Mouse (Mus musculus) testis, postnatal 14 days (tissue): ENCODE measurements around the gene Dnah17.

Experiments
- DNase-seq: peaks from one replicate; pipeline ENCODE4 v3.0.0; 2021; ENCODE audit warnings: low spot score

Dnah17 gene

DNA sequence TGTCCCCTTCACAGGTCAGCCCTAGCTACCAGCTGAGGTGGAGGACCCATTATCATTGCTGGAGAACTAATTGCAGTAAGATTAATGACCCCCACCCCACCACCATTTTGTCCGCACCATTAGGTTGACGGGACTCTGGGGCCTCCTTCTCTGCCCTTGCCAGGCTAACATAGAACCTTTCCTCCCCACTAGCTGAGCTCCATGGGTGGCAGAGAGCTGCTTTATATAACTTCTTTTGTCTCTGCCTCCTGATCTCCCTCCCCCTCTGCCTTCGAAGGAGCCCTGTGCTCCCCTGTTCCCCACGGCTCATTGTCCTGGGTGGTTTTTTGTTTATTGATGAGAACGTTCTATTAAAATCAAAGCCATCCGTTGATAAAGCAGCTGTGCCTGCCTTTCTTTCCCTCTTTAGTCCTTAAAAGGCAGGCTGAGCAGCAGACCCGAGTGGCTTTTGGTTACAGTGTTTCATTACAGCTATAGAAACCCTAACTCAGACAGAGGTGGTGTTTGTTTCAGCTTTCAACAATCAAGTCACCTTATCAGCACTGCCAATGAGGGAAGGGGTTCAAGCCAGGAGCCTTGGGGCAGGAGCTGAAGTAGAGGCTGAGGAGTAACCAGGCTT lies 12.2 kb upstream of the Dnah17 start:
- DNase-seq, result peak; percentile 63

DNA sequence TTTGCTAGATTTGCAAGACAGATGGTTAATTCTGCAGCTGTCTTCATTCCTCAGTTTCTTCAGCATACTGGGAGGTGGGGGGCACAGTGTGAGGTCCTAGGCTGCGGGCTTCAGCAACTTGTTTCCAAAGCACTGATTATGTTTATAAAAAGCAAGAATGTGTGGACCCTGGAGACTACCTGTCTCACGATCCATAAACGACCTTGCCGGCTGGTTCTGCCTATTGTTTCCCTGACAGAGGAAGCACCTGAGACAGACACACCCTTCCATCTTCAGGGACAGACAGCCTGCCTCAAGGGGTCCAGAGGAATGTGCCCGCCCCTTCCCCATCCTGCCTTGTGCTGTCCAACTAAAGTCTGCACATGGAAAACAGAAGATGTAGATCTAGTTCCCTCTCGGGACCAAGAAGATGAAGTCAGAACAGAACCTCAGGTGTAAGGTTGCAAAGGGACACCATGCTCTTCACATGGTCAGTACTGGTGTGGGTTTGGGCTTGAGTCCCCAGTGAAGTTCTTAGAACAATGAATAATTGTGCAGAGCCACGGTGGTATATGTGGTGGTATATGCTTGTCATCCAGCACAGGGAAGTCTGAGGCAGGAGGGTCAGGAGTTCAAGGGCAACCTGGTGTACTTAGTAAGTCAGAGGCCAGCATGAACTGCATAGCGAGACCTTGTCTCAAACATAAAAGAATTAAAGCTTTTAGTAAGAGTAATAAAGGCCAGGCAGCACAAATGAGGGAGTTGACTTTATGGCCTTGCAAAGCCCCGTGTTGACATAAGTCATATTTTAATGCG lies 10.5 kb upstream of the Dnah17 start:
- no peak for DNase-seq

DNA sequence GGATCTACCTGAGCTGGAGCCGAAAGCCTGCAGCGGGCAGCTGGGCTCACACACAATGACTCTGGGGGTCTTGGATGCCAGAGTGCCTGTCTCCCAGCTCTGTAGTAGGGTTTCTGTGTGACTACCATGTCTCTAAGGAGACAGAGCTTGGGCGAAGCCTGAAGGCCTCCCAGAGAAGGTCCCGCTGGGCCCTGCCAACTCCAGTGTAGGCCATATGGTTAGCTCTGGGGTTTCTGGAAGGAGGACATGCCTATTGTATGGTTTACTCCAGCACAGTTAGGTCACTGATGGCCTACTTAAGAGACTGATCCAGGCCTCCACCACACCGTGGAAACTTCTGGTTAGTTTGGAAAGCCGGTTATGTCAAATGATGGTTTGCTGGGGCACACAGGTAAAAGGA lies 7.9 kb upstream of the Dnah17 start:
- no peak for DNase-seq

DNA sequence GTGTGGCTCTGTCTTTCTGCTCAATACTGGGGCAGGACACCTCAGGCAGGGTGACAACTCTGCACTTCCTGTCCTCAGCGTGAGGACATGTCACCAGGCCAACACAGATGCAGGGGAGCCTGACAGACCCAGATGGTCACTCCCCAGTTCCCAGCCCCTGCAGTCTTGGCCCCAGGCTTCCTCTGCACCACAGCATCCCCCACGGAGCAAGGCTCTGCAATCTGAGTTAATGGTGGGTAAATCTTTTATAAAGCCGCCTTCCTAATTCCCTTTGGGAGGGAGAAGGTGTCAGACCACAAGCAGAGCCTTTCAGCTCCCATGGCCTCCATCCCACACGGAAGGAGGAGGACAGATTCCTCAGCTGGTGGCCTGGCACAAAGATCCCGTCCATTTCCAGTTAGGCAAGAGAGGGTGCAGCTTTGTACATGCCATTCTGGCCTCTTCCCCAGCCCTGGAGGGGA lies 5.8 kb upstream of the Dnah17 start:
- no peak for DNase-seq

DNA sequence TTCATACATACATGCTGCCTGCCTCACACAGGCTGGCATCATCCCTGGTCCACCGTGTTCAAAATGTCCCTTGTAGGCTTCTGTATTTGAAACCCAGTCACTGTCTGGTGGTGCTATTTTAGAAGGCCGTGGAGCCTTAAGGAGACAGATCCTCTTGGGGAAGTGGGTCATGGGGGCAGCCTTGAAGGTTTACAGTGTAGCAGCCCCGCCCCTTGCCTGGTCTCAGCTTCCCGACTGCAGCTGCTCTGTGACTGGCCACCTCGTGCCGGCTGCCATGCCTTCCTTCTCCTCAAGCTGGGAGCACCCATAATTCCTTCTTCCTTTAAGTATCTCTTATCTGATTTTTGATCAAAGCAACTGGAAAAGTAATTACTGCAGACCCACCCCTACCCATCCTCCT lies 4.8 kb upstream of the Dnah17 start:
- DNase-seq, result no peak

DNA sequence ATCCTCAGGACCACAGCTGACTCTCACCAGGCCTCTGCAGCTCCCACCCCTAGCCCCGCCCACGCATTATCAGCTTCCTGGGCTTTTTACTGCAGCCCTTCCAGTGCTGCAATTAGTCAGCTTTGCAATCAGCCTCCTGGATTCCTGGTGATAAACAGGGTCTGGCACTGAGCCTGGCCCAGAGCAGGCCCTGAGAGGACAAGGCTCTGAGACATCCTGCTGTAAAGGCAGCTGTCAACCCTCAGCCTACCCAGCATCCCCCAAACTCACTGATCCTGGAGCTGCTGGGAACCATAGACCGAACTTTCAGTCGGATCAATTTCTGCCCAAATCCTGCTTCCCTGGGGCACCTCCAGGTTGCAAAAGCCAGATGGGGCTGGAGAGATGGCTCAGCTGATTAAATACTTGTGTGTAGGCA lies 3.3 kb upstream of the Dnah17 start:
- DNase-seq, result no peak

DNA sequence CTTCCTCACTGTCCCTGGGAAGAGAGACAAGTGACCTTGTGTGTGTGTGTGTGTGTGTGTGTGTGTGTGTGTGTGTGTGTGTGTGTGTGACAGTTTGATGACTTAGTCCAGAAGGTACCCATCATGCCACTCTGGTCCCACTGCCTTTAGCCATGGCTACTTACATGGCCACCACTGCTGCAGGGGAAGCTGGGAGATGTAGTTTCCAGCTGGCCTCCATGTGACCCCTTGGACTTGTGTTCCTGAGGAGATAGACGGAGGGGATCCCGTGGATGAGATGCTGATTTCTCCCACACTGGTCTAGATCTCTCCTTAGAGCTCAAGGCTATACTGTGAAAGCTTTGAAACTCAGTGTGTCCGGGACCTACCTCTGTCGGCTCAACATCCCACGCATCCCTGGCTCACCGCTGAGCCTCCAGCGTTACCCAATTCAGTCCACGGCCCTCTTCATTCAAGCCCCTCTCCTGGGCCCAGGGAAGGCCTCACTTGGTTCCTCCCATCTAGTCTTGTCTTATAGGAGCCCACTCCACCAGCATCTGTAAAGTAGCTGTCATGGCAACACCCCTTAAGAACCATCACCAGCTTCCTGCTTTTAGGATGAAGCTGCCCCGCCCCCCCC lies 2.8 kb upstream of the Dnah17 start:
- DNase-seq, result no peak

DNA sequence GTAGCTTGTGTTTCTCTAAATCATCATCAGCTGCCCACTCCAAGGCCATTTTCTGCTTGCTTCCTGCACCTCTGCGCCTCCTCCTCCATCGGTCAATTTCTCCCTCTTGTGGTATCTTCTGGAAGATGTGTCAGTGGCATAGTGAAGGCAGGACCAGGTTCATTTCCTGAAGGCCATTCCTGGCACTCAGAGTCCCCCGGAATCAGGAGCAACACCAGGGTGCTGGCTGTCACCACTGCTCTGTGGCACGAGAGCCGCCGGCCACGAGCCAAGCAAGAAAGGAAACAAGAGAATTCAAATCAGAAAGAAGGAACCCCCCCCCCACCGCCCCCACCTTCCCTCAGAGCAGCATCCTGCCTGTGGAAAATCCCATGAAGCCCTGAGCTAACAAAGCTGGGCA lies 1.7 kb upstream of the Dnah17 start:
- DNase-seq, result no peak

DNA sequence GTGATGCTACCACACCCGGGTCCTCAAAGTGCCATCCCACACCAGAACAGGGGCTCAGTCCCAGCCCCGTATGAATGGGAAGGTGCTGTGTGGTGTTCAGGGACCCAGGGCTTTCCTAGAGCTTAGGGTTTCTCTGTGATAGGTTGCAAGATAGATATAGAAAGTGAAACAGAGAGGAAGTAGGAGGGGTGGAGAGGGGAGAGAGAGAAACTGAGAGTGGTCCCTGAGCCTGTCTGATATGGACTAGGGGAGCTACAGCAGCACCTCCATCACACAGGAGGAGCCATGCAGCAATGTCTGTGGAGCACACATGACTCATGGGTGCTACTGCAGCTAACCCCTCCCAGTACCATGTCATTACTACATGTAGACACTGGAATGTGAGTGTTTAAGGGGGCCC lies 622 bp downstream of the Dnah17 start:
- DNase-seq, result no peak

DNA sequence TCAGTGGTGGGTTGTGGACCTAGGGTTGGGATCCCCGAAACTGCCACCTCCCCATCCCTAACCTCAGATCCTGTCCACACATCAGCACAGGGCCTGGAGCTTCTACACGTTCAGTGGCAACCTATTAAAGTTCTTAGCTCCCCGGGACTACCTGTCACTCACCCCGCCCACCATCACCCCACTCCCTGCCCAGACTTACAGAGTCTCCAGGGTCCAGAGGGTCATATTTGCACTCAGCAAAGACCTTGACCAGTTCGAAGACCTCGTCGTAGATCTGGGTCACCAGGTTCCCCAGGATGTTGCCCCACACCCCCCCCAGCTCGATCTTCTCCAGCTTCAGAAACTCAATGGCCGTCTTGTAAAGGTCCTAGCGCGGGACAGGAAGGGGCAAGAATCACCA lies 8.8 kb downstream of the Dnah17 start:
- no peak for DNase-seq

DNA sequence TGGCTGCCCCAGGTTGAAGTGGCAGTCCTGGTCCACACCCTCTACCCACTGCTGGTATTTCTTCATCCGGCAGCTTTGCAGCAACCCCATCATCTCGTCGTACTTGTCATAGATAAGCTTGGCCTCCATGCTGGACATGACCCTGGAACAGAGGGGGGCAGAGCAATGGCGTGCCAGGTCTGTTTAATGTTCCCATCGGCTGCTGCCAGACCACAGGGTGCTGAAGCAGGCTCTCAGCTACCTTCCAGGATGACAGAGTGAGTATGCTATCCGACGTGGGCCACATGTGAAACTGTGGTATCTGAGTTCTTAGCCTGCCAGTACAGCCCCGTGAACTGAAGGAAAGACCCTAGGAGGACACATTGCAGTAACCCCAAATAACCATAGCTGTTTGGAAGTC lies 11.7 kb downstream of the Dnah17 start:
- no peak for DNase-seq

DNA sequence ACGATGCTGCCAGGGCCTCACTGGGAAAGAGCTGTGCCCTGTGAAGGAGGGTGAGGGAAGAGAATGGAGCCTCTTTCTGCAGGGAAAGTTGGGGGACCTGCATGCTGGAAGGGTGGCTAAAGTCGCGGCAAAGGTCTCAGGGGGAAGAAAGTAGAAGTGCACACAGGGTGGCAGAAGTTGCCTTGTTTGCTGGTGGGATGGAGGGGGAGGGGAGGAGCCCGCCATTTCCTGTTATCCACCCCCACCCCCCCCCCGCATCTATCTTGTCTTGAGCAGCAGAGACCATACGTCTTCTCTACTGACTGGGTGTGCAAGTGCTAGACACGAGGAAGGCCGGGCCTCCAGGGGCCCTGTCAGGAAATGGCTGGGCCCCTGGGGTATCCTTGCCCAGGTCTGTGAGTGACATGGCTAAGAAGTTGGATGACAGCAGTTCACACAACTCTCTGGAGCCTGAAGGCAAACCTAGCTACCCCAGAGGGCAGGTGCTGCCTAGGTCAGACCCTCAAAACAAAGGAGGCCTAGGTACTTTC lies 15.8 kb downstream of the Dnah17 start:
- DNase-seq, result no peak

DNA sequence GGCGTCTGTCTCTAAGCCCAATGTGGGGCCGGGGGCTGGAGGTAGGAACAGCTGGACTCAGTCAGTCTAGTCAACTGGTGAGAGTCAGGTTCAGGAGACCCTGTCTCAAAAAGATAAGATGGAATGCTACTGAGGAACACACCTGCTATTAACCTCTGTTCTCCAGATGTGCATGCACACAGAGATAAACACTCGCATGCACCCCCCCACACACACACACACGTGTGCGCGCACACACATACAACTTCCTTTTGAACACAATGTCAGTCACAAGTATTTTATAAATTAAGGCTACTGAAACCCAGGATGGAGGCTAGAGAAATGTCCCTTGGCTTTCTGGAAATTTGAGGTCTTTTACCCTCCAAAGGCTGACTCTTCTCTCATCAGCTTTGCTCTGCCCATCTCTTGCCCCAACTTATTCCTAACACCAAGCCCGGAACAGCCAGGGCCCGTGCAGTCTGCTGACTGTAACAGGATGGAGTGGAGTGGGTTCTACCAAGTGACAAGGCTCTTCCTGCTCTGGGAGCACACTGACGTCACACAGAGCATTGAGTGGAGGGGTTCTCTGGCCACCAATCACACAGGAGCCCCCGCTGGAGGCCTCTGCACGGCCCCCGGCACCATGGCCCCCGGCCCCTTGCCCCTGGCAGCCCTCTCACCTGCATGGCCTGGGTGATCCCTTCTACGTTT lies 16.8 kb downstream of the Dnah17 start:
- no peak for DNase-seq

DNA sequence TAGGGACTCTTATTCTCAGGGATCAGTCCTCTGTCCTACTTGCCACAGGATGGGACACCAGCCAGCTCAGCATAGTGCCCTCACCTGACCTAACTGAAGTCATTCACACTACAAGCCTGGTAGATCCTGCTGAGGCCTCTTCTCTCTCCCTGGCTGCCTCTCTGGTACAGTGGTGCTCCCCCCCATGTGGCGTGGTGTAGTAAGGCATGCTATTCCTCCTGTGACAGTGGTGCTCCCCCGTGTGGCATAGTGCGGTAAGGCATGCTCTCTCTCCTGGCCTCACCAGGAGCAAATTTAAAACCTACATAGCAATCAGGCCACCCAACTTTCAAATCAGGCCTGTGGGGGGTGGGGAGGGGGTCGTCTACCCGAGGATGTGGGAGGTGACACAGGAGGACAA lies 26.4 kb downstream of the Dnah17 start:
- peak; percentile 52 for DNase-seq

DNA sequence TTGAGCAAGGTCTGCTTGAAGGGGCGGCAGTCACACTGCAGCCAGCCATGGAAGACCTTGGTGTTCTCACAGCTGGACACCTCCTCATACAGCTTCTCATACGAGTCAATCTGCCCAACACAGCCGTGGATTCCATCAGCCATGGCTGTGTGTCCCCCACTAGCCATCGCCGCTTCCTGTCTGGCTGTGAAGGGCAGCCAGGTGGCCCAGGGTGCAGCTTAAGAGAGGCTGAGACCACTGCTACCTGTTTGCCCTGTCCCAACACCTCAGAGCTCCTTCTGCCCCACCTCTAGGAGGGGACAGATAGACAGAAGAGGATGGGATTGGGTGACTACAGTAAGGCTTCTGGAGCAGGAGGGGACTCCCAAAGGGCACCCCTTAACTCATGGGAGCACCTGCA lies 27.1 kb downstream of the Dnah17 start:
- no peak for DNase-seq

DNA sequence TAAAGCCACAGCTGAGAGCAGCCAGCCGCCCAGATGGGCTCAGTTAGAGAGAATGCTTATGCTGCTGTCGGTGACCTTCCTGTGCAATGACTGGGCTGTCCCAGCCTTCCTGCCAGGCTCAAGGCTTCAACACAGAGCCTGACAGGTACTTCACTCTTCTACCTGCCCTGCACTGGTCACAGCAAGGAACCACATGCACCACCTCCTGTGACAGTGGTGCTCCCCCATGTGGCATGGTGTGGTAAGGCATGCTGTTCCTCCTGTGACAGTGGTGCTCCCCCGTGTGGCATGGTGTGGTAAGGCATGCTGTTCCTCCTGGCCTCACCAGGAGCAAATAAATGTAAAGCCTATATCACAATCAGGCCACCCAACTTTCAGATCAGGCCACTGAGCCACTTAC lies 27.6 kb downstream of the Dnah17 start:
- DNase-seq, result peak; percentile 56

DNA sequence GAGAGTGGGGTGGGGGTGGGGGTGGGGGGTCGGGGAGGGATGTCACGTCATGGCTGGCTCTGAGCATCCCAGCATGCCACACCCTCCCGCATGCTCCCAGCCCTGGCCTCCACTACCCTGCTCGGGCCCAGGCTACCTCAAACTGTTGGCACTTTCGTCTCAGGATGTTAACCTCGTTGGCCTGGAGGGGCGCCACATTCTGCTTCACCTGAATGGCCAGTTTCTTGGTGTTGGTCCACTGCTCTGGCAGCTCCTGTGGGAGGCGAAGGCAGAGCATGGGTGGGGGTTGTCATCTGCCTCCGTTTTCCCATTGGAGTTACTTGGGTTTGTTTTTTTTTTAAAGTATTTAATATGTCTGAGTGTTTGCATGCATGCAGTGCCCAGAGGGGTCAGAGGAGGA lies 29.3 kb downstream of the Dnah17 start:
- no peak for DNase-seq

DNA sequence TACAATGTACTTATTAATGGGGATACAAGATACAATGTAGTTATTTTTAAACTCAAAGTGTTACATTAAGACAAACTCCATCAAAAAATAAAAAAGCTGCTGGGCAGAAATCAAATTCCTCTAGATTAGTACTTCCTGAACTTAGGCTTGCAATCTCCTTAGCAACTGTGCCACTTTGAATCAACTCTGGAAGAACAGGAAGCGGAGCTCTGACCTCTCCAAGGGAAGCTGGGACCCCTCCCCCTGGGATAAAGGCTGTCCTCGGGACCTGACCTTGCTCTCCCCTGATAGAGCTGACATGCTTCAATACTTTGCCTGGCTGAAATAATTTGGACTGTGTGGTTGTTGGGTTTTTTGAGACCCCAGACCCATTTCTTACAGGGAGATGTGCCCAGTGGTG lies 33.7 kb downstream of the Dnah17 start:
- no peak for DNase-seq

DNA sequence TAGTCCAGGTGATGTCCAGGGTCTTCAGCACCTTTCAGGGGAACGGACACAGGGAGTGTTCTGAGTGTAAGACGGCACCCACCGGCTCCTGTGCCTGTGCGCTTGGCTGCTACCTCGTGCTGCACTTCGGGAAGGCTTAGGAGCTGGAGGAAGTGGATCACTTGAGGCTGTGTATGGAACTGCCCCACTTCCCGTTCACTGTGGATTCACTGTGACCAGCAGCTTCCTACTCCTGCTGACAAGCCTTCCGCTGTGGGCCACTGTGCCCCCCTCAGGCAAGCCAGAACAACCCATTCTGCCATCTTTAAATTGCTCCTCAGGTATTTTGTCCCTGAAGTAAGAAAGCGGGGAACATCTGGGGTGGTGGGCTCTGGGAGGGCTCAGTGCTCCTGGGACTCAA lies 35.4 kb downstream of the Dnah17 start:
- no peak for DNase-seq

DNA sequence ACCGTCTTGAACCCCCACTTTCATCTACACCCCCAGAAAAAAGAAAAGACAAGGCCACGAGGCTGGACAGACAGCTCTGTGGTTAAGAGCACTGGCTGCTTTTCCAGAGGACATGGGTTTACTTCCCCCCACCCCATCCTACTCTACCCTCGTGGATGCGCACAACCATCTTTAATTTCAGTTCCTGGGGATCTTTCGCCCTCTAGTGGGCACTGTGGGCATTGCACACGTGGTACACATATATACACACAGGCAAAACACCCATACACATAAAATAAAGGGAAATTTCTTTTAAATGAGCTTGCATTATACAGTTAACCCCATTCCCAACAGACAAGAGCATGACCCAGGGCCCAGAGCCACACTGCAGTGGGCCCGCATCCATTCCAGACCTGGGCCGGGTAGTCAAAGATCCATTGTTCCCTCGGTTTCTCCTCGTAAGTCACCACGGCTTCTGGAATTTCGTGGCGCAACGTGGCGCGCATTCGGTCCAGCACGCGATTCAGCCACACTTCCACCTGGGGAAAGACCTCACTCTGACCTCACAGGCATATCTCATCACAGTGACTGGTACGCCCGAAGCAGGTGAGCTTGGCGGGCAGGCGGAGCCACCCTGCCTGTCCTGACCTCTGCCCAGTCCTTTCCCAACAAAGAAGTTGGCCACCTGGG lies 39.3 kb downstream of the Dnah17 start:
- no peak for DNase-seq

DNA sequence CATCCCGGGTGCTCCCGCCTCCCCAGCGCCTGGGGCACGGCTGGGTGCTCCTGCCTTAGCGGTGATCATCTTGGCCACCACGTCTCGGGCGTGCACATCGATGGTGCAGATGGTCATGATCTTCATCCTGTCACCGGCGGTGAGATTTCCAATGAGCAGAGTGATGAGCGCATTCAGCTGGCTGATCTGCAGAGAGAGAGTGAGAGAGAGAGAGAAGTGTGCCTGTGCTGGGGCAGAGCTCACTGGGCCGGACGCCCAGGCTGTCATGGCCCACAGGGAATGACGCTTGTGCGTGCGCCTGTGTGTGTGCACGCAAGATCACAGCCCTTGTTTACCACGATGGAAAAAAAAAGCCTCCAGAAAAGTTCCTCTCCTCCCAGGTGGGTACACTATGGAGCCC lies 41.5 kb downstream of the Dnah17 start:
- DNase-seq, result no peak

DNA sequence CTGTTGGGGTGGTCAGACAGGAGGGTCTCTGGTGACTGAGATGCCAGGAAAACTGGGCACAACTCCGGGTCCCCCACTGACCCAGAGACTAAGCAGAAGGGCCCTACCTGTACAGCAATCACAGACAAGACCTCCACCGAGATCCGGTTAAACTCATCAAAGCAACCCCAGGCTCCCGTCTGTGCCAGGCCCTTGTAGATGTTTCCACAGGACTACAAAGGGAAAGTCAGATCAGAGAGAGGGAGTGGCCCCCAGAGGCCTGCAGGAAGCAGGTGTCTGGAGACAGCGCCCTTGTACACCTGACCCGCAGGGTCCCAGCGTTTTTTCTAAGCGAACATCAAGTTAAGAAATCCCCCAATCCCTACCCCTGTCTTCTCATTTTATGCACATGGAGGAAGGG lies 44.5 kb downstream of the Dnah17 start:
- DNase-seq, result no peak
